Mouse (Mus musculus) left cerebral cortex, adult 9 months (tissue): ENCODE measurements at regions not wholly inside any gene's neighbourhood (a gene's known extent, or its start where the extent isn't known, plus 50 kb on each side); places are given as distances from the start of the nearest gene placed in this dataset.
A peak's percentile ranks its signal among the peaks of the same experiment; 100 is the strongest.

Experiments used
- DNase-seq, 2 experiments: peaks; one replicate each; pipeline ENCODE4 v3.0.0; 2022; ENCODE audit warnings: low spot score in 2 of 2

- no peak for DNase-seq
Measured at GRCm38 (mm10) chr12:39952854-39953253, 85.0 kb downstream of the Arl4a start.

GRCm38 (mm10) chr12:39951911-39952310, 85.9 kb downstream of the Arl4a start:
- DNase-seq = no peak

- no peak for DNase-seq
Measured at GRCm38 (mm10) chr12:39950270-39950801, 87.5 kb downstream of the Arl4a start.

GRCm38 (mm10) chr12:39942910-39943309, 94.9 kb downstream of the Arl4a start:
- no peak for DNase-seq

- no peak for DNase-seq
Measured at GRCm38 (mm10) chr12:39941162-39941561, 96.7 kb downstream of the Arl4a start.

- no peak for DNase-seq
Measured at GRCm38 (mm10) chr12:39939017-39939416, 98.8 kb downstream of the Arl4a start.

- DNase-seq = no peak
Measured at GRCm38 (mm10) chr12:39938211-39938610, 99.6 kb downstream of the Arl4a start.

GRCm38 (mm10) chr12:39936331-39936730, 101.5 kb downstream of the Arl4a start:
- DNase-seq = no peak

GRCm38 (mm10) chr12:39935775-39936174, 102.0 kb downstream of the Arl4a start:
- DNase-seq = no peak

- DNase-seq = no peak
Measured at GRCm38 (mm10) chr12:39934877-39935276, 102.9 kb downstream of the Arl4a start.

- DNase-seq = no peak
Measured at GRCm38 (mm10) chr12:39931251-39931650, 106.6 kb downstream of the Arl4a start.

- DNase-seq = no peak
Measured at GRCm38 (mm10) chr12:39927902-39928301, 109.9 kb downstream of the Arl4a start.

- no peak for DNase-seq
Measured at GRCm38 (mm10) chr12:39927014-39927413, 110.8 kb downstream of the Arl4a start.

- no peak for DNase-seq
Measured at GRCm38 (mm10) chr12:39921481-39921880, 116.3 kb downstream of the Arl4a start.

- DNase-seq = peak in 1 of 2 experiments; percentile 15
Measured at GRCm38 (mm10) chr12:39920466-39920913, 117.3 kb downstream of the Arl4a start.

- DNase-seq = no peak
Measured at GRCm38 (mm10) chr12:39919909-39920308, 117.9 kb downstream of the Arl4a start.

- DNase-seq = no peak
Measured at GRCm38 (mm10) chr12:39888493-39888892, 149.3 kb downstream of the Arl4a start.

GRCm38 (mm10) chr12:39885366-39885765, 152.5 kb downstream of the Arl4a start:
- no peak for DNase-seq

- DNase-seq = peak; percentile 7 to 23
Measured at GRCm38 (mm10) chr12:39880309-39880708, 157.5 kb downstream of the Arl4a start.

- DNase-seq = no peak
Measured at GRCm38 (mm10) chr12:39873917-39874316, 163.9 kb downstream of the Arl4a start.

- DNase-seq = no peak
Measured at GRCm38 (mm10) chr12:39861797-39862196, 176.0 kb downstream of the Arl4a start.

- no peak for DNase-seq
Measured at GRCm38 (mm10) chr12:39851610-39852009, 186.2 kb downstream of the Arl4a start.

- no peak for DNase-seq
Measured at GRCm38 (mm10) chr12:39849346-39850058, 188.3 kb downstream of the Arl4a start.

- no peak for DNase-seq
Measured at GRCm38 (mm10) chr12:39840615-39841014, 197.2 kb downstream of the Arl4a start.
